Mouse (Mus musculus) E14TG2a.4 (cell line): ENCODE measurements around the gene Hist3h2a.

ENCODE experiments used
- H3K27me3 ChIP-seq: 2 replicates; pipeline ENCODE4 v1.6.1; 2014; ENCODE audit warnings: low read length, control low read depth; ENCODE audit not compliant: insufficient read depth
- H3K36me3 ChIP-seq: 2 replicates; pipeline ENCODE4 v1.6.1; 2014; ENCODE audit warnings: low read length, control low read depth; ENCODE audit not compliant: insufficient read depth
- H3K4me1 ChIP-seq: replicated peaks from 2 replicates; pipeline ENCODE4 v1.6.1; 2014; ENCODE audit warnings: low read depth, low read length, control low read depth
- H3K4me3 ChIP-seq: replicated peaks from 2 replicates; pipeline ENCODE4 v1.5.1; 2014; ENCODE audit warnings: mild to moderate bottlenecking, low read length
- H3K9me3 ChIP-seq: 2 replicates; pipeline ENCODE4 v1.6.1; 2014; ENCODE audit warnings: low read length, control low read depth
- CTCF ChIP-seq: conservative IDR thresholded peaks from 2 replicates; pipeline ENCODE4 v1.5.1; 2014; ENCODE audit warnings: low read length
- NANOG ChIP-seq: IDR thresholded peaks from 2 replicates; pipeline ENCODE4 v1.6.1; 2014; ENCODE audit warnings: borderline replicate concordance, low read length, mixed read lengths
- POU5F1 ChIP-seq: IDR thresholded peaks from 2 replicates; pipeline ENCODE4 v1.6.1; 2014; ENCODE audit warnings: low read length, borderline replicate concordance

Gene Hist3h2a

GRCm38 (mm10) chr11:58990141-58990540, 35.7 kb downstream of the Hist3h2a start:
- Histone ChIP-seq H3K4me3 (peak overlapping the region; percentile 46), H3K4me1 (peaks cover 49% of the 10 kb centered on the region), H3K36me3 (peaks cover 68% of the 10 kb centered on the region), H3K9me3 (no peaks in the 10 kb centered on the region), H3K27me3 (peaks cover 21% of the 10 kb centered on the region)
- TF ChIP-seq NANOG: no peak
- TF ChIP-seq POU5F1: no peak
- no peak for TF ChIP-seq CTCF

GRCm38 (mm10) chr11:58990794-58991193, 36.3 kb downstream of the Hist3h2a start:
- no peaks in the 10 kb centered on the region for H3K9me3 ChIP-seq
- H3K4me1 ChIP-seq: peaks cover 53% of the 10 kb centered on the region
- H3K27me3 ChIP-seq: peaks cover 27% of the 10 kb centered on the region
- TF ChIP-seq POU5F1 (no peak), CTCF (no peak), NANOG (no peak)
- 0 out of 2 replicates have a peak overlapping the region, but pooled peaks have one; percentile 46 for H3K4me3 ChIP-seq
- H3K36me3 ChIP-seq: peaks cover 62% of the 10 kb centered on the region

- peaks cover 38% of the 10 kb centered on the region for H3K27me3 ChIP-seq
- no peaks in the 10 kb centered on the region for H3K9me3 ChIP-seq
- TF ChIP-seq CTCF: no peak
- TF ChIP-seq POU5F1: no peak
- no peak for TF ChIP-seq NANOG
- H3K36me3 ChIP-seq: peaks cover 50% of the 10 kb centered on the region
- peaks cover 48% of the 10 kb centered on the region for H3K4me1 ChIP-seq
- H3K4me3 ChIP-seq: no peak overlapping the region
Observed at GRCm38 (mm10) chr11:58991911-58992310, 37.4 kb downstream of the Hist3h2a start.

GRCm38 (mm10) chr11:58993091-58993670, 38.7 kb downstream of the Hist3h2a start:
- Histone ChIP-seq H3K4me3 (no peak overlapping the region), H3K27me3 (peaks cover 44% of the 10 kb centered on the region), H3K4me1 (peaks cover 38% of the 10 kb centered on the region), H3K9me3 (no peaks in the 10 kb centered on the region), H3K36me3 (peaks cover 38% of the 10 kb centered on the region)
- TF ChIP-seq NANOG: no peak
- no peak for TF ChIP-seq CTCF
- no peak for TF ChIP-seq POU5F1

- Histone ChIP-seq H3K27me3 (peaks cover 49% of the 10 kb centered on the region), H3K9me3 (no peaks in the 10 kb centered on the region), H3K4me3 (peak overlapping the region; percentile 64), H3K36me3 (peaks cover 26% of the 10 kb centered on the region), H3K4me1 (peaks cover 29% of the 10 kb centered on the region)
- no peak for TF ChIP-seq NANOG
- TF ChIP-seq POU5F1: no peak
- no peak for TF ChIP-seq CTCF
Observed at GRCm38 (mm10) chr11:58994337-58994826, 39.9 kb downstream of the Hist3h2a start.

- H3K4me1 ChIP-seq: peaks cover 21% of the 10 kb centered on the region
- H3K4me3 ChIP-seq: 0 out of 2 replicates have a peak overlapping the region, but pooled peaks have one; percentile 64
- H3K36me3 ChIP-seq: peaks cover 17% of the 10 kb centered on the region
- H3K9me3 ChIP-seq: no peaks in the 10 kb centered on the region
- TF ChIP-seq POU5F1 (no peak), NANOG (no peak), CTCF (no peak)
- H3K27me3 ChIP-seq: peaks cover 58% of the 10 kb centered on the region
Observed at GRCm38 (mm10) chr11:58995061-58995806, 40.7 kb downstream of the Hist3h2a start.

- Histone ChIP-seq H3K9me3 (no peaks in the 10 kb centered on the region), H3K27me3 (peaks cover 64% of the 10 kb centered on the region), H3K36me3 (peaks cover 11% of the 10 kb centered on the region), H3K4me1 (peaks cover 14% of the 10 kb centered on the region), H3K4me3 (no peak overlapping the region)
- TF ChIP-seq NANOG: no peak
- no peak for TF ChIP-seq CTCF
- TF ChIP-seq POU5F1: no peak
Observed at GRCm38 (mm10) chr11:58995807-58996370, 41.4 kb downstream of the Hist3h2a start.

- Histone ChIP-seq H3K4me3 (no peak overlapping the region), H3K36me3 (no peaks in the 10 kb centered on the region), H3K4me1 (peaks cover 18% of the 10 kb centered on the region), H3K9me3 (no peaks in the 10 kb centered on the region), H3K27me3 (peaks cover 72% of the 10 kb centered on the region)
- TF ChIP-seq POU5F1: no peak
- no peak for TF ChIP-seq CTCF
Observed at GRCm38 (mm10) chr11:58997541-58997940, 43.1 kb downstream of the Hist3h2a start.
